Mouse (Mus musculus): Measurements from ENCODE around the gene Oaz1.

DNA sequence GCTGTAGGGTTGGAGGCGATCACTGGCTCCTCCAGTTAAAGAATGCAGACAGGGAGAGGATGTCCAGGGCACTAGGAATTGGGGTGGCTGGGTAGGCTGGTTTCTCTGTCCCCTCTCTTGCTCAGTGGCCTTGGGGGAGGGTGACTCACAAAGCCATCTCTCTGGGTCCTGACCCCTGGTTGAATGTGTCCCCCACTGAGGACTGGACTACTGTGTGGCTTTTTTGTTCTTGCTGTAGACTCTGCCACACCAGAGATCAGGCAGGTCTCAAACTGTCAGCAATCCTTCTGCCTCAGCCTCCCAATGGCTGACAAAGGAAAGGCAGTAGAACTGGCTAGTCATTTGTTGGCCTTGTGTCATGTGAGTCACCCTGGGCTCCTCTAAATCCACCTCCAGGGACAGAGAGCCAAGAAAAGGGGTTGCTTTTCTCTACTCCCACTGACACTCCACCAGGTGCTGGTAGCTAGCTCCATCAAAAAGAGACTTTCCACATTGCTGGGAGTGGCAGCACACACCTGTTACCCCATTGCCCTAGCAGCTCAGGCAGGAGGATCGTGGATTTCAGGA, 12.0 kb downstream of the Oaz1 start:
- TF ChIP-seq CTCF (IDR thresholded peaks at IDR 0.05; ENCODE audit: control insufficient read depth, insufficient read depth, low read length) = no peak
- TF ChIP-seq POLR2A (IDR thresholded peaks at IDR 0.05; ENCODE audit: borderline replicate concordance, control insufficient read depth, low read depth, low read length) = no peak
